Mouse (Mus musculus): ENCODE results near the gene Gm10392.

The Gm10392 gene

GRCm38 (mm10) chr11:77492311-77492871, 26.6 kb downstream of the Gm10392 start:
- DNase-seq (ENCODE audit: low spot score) = peak; percentile 26

- peak; percentile 78 for DNase-seq (ENCODE audit: low spot score)
Measured at GRCm38 (mm10) chr11:77491502-77492291, 27.3 kb downstream of the Gm10392 start.

- peak; percentile 88 for DNase-seq (ENCODE audit: low spot score)
Measured at GRCm38 (mm10) chr11:77491123-77491501, 27.9 kb downstream of the Gm10392 start.

- no peak for DNase-seq (ENCODE audit: low spot score)
Measured at GRCm38 (mm10) chr11:77490451-77490850, 28.5 kb downstream of the Gm10392 start.

GRCm38 (mm10) chr11:77489591-77490235, 29.3 kb downstream of the Gm10392 start, which contains the start of gene Ankrd13b:
Gene Ankrd13b, minus strand, starts transcription at chr11:77489678.
- DNase-seq (ENCODE audit: low spot score) = peak; percentile 74

GRCm38 (mm10) chr11:77488771-77489581, 30.0 kb downstream of the Gm10392 start:
- no peak for DNase-seq (ENCODE audit: low spot score)

GRCm38 (mm10) chr11:77486798-77487197, 32.2 kb downstream of the Gm10392 start:
- DNase-seq (ENCODE audit: low spot score) = no peak

GRCm38 (mm10) chr11:77485229-77485628, 33.8 kb downstream of the Gm10392 start:
- no peak for DNase-seq (ENCODE audit: low spot score)

- no peak for DNase-seq (ENCODE audit: low spot score)
Measured at GRCm38 (mm10) chr11:77483510-77484255, 35.3 kb downstream of the Gm10392 start.

GRCm38 (mm10) chr11:77483043-77483442, 36.0 kb downstream of the Gm10392 start:
- DNase-seq (ENCODE audit: low spot score) = no peak

- DNase-seq (ENCODE audit: low spot score) = no peak
Measured at GRCm38 (mm10) chr11:77476895-77477294, 42.1 kb downstream of the Gm10392 start.

- no peak for DNase-seq (ENCODE audit: low spot score)
Measured at GRCm38 (mm10) chr11:77476216-77476615, 42.8 kb downstream of the Gm10392 start.

GRCm38 (mm10) chr11:77472775-77473174, 46.2 kb downstream of the Gm10392 start:
- no peak for DNase-seq (ENCODE audit: low spot score)

GRCm38 (mm10) chr11:77471407-77471806, 47.6 kb downstream of the Gm10392 start:
- DNase-seq (ENCODE audit: low spot score) = no peak

- DNase-seq (ENCODE audit: low spot score) = no peak
Measured at GRCm38 (mm10) chr11:77468397-77468796, 50.6 kb downstream of the Gm10392 start.

- no peak for DNase-seq (ENCODE audit: low spot score)
Measured at GRCm38 (mm10) chr11:77467784-77468183, 51.2 kb downstream of the Gm10392 start.

GRCm38 (mm10) chr11:77467157-77467556, 51.8 kb downstream of the Gm10392 start:
- DNase-seq (ENCODE audit: low spot score) = peak; percentile 33
